Mouse (Mus musculus): Measurements from ENCODE around the gene Prpf40b.

Gene Prpf40b

GRCm38 (mm10) chr15:99332921-99333675 is 38.2 kb downstream of the Prpf40b start:
- DNase-seq (ENCODE audit: low spot score in 2 of 2): peak; percentile 94 to 97

GRCm38 (mm10) chr15:99333676-99334065 is 38.8 kb downstream of the Prpf40b start:
- DNase-seq (ENCODE audit: low spot score in 2 of 2): peak; percentile 49 to 83

GRCm38 (mm10) chr15:99334500-99334899 is 39.6 kb downstream of the Prpf40b start:
- DNase-seq (ENCODE audit: low spot score in 2 of 2): no peak

GRCm38 (mm10) chr15:99335801-99336320 is 41.0 kb downstream of the Prpf40b start:
- DNase-seq (ENCODE audit: low spot score in 2 of 2): no peak

DNA sequence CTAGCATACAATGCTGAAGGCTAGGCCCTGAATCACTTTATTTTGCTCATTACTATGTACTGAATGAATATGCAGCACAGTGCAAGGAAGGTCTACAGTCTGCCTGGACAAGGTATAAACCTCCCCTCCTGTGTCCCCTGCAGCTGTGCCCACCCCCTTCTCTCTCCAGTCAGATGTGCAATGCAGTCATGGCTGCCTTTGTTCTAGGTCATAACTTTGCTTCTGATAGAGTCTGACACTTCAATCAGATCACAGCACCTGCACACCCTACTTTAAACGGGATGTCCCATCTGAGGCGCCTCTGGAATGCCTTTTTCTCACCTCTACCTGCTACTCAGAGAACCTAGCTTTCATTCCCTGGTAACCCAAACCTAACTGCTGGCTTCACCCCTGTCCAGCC is 44.0 kb downstream of the Prpf40b start:
- DNase-seq (ENCODE audit: low spot score in 2 of 2): no peak

GRCm38 (mm10) chr15:99339669-99340068 is 44.8 kb downstream of the Prpf40b start:
- no peak for DNase-seq (ENCODE audit: low spot score in 2 of 2)

DNA sequence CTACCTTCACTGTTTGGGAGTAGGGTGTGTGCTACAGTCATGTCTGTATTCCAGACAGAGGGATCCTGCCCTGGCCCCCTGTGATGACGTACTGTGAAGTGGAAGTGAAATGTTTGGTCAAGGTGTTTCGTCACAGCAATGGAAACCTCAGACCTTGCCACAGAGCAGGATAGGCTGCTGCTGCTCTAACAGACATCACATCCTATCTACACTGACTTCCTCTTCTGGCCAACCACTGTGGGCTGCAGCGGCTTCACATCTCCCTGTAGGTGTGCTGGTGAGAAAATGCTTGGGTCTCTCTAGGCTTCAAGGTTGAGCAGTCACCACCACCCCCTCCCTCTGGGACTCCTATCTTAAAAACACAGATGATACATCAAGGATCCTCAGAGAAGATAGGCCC is 46.2 kb downstream of the Prpf40b start:
- DNase-seq (ENCODE audit: low spot score in 2 of 2): no peak

DNA sequence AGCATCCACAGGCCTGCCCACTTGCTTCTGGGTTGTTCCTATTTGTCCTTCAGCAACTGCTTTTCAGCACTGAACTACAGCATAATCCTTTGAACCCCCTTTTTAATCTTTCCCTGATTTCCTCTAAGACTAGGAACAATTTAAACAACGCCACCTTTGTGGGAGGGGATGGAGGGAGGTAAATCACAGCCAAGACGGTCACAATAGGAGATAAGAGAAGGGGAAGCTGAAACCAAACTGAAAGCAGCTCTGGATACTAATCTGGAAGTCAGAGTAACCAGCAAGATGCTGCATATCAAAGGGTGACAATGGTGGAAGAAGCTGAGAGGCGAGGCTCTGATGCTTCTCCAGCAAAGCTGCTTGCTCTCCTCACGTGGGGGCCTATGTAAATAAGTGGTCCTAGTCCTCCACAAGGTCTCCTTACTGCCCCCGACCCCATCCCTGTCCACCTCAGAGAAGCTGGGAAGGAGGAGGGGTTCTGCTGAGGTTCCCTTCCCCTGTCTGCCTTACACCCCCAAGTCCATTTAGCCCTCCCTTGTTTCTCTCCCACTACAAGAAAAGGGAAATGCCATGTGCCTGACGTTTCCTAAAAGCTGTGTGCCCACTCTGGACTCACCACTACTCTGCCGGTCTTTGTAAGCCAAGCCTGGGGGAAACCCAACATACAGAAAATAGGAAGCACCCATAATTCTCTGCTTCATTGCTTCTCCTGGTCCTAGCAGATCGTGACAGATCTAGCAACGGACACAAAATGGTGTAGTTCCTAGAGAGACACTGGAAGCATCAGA is 47.5 kb downstream of the Prpf40b start:
- DNase-seq (ENCODE audit: low spot score in 2 of 2): no peak

DNA sequence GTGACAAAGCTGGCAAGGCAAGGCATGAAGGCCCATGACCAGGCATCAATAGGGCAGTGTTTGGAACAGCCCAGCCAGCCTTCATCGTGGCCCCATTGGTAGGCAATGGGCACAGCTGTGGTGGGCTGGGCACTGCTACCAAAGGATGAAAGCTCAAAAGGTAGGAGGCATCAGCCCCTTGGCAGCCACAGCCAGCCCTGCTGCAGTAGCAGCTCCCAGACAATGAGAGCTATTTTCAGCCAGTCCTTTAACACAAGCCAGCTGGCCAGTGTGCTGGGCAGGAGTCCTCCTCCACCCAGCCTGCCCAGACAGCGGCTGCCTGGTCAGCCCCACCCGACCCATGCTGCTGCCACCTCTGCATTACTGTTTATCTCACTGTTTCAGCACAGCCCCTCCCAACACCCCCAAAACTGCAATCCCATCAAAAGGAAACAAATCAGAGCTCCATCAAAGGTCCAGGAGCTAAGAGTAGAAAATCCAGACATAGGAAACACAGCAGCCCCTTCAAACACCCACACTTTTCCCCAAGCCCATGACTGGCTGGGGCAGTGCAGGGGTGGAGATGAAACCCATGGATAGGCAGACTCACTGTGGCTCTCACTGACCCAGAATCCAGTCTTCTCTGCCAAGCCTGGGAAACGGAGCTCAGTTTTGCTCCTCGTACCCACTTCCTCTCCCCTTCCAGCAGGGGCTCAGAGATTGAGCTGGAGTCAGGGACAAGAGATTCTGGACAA is 48.7 kb downstream of the Prpf40b start:
- DNase-seq (ENCODE audit: low spot score in 2 of 2): peak; percentile 80 to 84

- DNase-seq (ENCODE audit: low spot score in 2 of 2): peak; percentile 81 to 87
These were observed 49.4 kb downstream of the Prpf40b start for GRCm38 (mm10) chr15:99344148-99344870.

DNA sequence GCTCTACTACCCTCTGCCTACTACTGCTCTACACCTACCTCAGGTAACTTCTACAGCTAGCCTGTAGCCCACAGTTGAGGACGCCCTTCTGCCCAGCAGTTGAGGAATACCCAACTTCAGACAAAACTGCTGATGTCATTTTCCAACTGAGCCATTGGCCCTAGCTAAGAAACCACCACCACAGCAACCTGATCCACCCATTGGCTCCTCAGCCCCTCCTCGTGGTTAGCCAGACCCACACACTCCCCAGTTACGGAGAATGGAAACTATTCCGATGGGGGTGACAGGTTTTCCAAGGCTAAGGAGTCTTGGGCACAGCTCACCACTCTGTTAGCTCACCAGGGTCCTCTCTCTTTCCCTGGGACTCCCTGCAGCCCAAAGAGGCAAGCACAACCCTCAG is 50.1 kb downstream of the Prpf40b start:
- DNase-seq (ENCODE audit: low spot score in 2 of 2): no peak

DNA sequence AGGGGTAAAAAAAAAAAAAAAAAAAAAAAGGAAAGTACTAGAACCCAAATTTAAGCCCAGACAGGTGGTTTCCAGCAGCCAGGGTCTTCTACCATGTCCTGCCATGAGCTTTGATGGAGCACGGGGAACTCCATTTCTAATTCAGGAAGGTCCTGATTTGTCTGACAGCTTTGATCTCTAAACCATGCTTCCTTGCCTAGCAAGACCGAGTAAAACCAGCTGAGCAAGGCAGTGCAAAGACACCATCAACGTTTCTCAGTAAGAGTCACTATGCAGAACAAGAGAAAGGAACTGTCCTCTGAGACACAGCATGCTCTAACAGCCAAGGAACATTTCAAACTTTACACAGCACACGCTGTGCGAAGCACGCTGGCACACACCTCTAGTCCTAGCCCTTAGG is 56.7 kb downstream of the Prpf40b start:
- no peak for DNase-seq (ENCODE audit: low spot score in 2 of 2)

DNA sequence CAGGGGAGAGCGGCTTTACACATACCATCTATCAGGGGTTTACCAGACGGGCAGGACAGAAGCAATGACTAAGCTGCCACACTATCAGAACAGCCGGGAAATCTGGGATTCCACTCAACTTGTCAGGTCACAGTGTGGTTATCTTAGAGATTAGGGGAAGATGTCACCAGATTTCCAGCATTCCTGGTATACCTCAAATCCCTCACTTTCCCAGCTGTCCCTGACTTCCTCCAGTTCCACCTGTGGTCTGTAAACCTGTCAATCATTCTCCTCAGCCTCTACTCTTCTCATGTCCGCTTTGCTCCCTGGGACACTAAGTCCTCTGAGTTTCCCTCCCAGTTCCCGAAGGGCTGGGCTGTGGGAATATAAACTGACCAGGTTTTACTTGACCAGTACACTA is 57.4 kb downstream of the Prpf40b start:
- DNase-seq (ENCODE audit: low spot score in 2 of 2): no peak

DNA sequence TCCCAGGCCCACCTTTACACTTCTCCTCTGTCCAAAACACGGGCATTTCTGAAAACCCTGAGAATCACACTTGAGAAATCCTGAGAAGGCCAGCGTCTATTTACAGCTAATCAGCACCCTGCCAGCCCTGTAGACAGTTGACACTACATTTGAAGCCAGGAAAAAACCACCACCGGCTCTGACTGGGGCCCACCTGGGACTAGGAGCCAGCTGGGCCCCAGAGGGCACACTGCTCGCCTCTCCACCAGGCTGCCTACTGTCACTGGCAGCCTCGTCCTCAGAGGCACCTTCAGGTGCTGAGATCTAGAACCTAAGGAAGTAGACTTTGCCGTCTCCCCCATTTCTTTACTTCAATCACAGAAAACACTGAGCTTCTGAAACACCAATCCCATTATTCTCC is 60.8 kb downstream of the Prpf40b start:
- no peak for DNase-seq (ENCODE audit: low spot score in 2 of 2)

DNA sequence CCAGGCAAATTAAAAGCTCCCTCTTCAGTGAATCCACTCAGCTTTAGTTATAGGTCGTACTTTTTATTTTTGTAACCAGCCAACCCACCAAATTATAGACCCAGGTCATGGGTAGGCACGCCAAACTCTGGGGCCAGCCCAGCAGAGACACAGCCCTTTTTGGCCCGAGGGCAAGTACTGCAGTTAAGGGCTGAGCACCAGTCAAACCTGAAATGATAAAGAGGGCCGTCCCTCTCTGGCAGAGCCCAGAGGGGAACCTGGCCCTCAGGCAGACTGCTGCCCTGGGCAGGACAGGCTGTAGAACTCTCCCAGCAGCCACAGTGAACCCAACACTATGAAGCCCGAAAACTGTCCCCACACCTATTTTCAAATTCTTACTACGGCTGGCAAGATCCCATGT is 61.6 kb downstream of the Prpf40b start:
- no peak for DNase-seq (ENCODE audit: low spot score in 2 of 2)

GRCm38 (mm10) chr15:99358952-99359351 is 64.1 kb downstream of the Prpf40b start:
- no peak for DNase-seq (ENCODE audit: low spot score in 2 of 2)

- DNase-seq (ENCODE audit: low spot score in 2 of 2): no peak
These were observed 69.2 kb downstream of the Prpf40b start for GRCm38 (mm10) chr15:99364022-99364530.

DNA sequence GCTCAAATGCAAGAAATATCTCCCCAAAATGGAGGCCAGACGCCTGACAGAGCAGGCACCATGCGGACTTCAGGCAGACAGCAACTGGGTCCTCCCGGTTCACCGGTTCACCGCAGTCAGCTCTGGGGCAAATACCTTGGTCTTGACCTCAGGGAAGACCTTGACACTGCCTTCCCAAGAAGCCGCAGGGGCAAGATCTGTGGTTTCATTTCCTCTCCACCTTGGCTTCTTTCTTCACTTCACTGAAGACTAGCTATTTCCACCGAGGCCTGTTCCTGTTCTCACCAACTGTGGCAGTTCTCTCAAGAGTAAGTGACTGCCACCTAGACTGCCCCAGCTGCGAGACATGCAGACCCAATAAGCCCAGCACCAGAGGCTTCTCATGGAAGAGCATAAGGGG is 70.0 kb downstream of the Prpf40b start:
- no peak for DNase-seq (ENCODE audit: low spot score in 2 of 2)

All from heart, adult 9 months (tissue).